Mouse (Mus musculus): ENCODE results near the gene Gabra4.
A peak's percentile ranks its signal among the peaks of the same experiment; 100 is the strongest.

DNA sequence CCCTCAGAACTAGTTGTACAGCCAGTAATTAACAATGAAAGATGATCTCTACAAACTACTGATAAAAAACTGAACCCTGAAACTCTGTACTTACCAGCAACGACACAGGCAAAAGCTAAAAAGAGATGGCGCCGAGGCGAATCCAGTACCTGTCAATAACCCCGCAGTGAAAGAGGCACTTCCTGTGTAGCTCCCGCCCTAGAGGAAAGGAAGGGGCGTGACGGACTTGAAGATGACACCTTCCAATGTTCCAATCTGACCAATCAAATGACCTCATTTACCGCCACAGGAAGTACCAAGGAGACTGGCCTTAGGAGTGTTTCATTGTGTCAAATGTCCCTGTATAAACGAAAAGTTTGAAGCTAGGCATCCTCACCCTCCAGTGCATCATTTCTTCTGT, 110.0 kb downstream of the Gabra4 start, which contains the start of gene Cox7b2:
- peak; percentile 60; the same call in 1 of the 2 replicates for TF ChIP-seq POLR2A (IDR thresholded peaks at IDR 0.05; ENCODE audit: control insufficient read depth, low read depth, low read length)
- no peak for TF ChIP-seq CTCF (IDR thresholded peaks at IDR 0.05; ENCODE audit: control insufficient read depth, insufficient read depth, insufficient replicate concordance, low read depth, low read length)

Measured in testis, adult 2 months (tissue).